Mouse (Mus musculus) urinary bladder, postnatal 10 days (tissue): Measurements from ENCODE around the gene Idi1.
"Not testable (repeated sequence)": the region's sequence is repeated elsewhere in the genome, so short reads cannot be mapped to it uniquely, and the experiment has no call there.

ENCODE experiments used
- DNase-seq: peaks from one replicate; pipeline ENCODE4 v3.0.0; 2022; ENCODE audit warnings: low spot score

The Idi1 gene

DNA sequence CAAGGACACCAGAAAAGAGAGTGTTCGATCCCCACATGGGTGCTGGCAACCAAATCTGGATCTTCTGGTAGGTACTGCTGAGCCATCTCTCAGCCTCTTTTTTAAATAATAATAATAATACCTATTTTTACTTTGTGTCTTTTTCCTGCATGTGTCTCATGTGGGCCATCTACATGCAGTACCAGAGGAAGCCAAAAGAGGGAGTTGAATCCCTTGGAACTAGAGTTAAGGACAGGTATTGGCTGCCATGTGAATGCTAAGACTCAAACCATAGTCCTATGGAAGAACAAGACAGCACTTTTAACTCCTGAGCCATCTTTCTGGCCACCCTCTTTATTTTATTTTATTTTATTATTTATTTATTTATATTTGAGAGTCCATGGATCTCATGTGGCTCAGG is 3.3 kb downstream of the Idi1 start:
- no peak for DNase-seq

DNA sequence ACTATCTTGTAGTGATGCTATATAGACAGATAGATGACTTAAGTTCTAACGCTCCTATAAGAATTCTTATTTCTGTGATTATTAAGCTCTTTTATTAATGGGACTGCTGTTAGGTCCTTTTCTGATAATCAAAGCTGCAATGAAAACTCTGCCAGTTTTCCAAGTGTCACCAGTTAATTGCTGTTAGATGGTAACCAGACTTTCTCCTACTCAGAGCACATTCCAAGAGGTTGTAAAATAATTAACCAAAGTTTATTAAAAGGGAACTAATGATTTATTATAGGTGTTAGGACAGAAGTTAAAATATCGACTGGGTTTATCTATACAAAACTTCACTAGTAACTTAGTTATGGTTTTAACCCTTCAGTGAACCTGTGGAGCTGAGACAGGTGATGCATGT is 20.7 kb downstream of the Idi1 start:
- not testable (repeated sequence) for DNase-seq

DNA sequence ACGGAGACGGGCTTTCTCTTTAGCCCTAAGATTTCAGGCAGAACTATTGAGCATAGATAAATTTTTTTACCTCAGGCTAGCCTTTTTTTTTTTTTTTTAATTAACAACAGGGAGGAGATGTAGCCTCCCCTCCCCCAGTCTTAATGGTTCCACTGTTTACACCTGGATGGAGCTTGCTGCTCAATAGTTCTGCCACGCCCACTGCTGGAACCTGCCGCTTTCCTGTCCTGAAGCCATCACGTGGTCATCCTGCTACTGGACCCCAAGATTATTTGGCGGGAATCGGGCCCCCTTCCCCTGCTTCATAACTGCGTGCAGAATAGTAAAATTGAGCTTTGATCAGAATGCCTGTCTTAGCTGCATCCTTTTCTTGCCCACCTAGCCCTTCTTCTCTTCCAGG is 28.6 kb downstream of the Idi1 start:
- not testable (repeated sequence) for DNase-seq

DNA sequence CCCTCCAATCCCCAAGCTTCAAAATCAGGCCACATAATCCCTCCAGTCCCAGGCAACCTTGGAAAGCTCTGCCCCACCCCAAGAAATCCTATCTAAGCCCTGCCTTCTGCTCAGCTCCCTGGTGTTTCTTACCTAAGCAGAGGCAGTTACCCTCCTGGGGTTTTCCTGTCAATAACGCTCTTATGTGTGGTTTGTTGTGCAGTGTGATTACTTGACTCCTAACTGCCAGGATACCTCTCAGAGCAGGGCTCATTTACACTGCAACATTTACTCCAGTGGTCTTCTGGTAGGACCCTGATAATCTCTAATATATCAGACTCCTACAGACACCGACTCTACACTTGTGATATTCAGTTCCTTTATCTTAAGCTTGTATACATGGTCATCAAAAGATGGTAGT is 48.2 kb downstream of the Idi1 start:
- DNase-seq: no peak

DNA sequence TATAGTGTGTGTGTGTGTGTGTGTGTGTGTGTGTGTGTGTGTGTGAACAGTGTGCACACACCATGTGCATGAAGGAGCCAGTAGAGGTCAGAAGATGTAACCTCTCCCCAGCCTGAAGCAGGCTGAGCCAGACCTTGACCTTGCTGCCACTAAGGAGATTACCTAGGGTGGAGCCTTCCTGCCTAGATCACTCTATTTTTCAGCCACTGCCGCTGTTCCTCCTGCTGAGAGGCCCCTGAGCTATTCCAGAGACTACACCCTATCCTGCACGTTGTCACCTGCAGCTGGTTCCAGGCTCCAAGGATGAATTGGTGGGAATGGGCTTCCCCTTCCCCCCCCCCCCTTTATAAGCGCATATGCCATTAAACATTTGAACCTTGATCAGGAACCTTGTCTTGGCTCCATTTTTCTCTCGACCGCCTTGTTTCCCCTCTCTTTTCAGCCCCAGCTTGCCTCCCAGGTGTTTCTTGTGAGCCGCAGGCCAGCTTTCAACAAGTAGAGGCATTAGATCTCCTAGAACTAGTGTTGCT is 52.4 kb downstream of the Idi1 start:
- DNase-seq: not testable (repeated sequence)

DNA sequence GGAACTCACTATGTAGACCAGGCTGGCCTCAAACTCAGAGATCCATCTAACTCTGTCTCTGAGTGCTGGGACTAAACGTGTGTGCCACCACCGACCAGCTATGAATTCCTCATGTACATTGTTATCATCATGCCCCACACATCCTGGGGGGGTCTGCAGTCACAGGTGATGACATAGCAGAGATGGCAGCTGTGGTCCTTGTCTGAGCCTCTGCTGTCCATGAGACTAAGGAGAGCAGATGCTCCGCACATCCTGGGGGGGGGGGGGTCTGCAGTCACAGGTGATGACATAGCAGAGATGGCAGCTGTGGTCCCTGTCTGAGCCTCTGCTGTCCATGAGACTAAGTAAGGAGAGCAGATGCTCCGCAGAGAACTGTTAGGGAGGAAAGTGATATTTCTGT is 55.8 kb downstream of the Idi1 start:
- DNase-seq: not testable (repeated sequence)

DNA sequence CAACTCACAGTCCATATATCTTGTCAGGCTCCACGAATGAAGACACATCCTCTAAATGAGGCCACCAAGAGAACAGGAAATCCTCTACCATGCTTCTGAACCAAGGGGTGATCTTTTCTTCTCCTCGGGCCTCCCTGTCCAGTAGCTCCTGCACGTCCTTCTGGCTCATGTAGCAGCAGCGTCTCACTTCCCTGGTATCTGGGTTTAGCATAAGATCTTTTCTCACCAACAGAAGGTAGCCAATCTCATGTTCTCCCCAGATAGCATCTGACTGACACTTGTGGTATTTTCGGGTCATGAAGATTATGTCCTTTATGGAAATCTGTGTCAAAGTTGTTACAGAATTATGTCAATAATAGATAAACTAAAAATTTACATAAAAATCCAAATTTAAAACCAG is 56.4 kb downstream of the Idi1 start:
- DNase-seq: not testable (repeated sequence)
